Mouse (Mus musculus) neural tube, embryonic 13.5 days (tissue): ENCODE data around the gene Tfpt. TPM values are rescaled to one million over a fixed set of nuclear protein-coding genes. Genes with fewer than 3 reads are reported as not detected.
"Not testable (repeated sequence)": the region's sequence is repeated elsewhere in the genome, so short reads cannot be mapped to it uniquely, and the experiment has no call there.

Experiments used
- ATAC-seq: fragments of 200-750 bp; cut with Nextera tagmentation; 2 replicates; pipeline ENCODE4 v1.8.0; 2017; ENCODE audit warnings: low read depth, mild to moderate bottlenecking, moderate TSS enrichment, moderate library complexity
- H3K27ac ChIP-seq: fragments of 300-500 bp; sonication (generic); replicated peaks from 2 replicates; pipeline ENCODE4 v1.5.1; 2015; ENCODE audit warnings: moderate library complexity, mild to moderate bottlenecking, inconsistent platforms
- H3K27me3 ChIP-seq: fragments of 300-500 bp; sonication (generic); 2 replicates; pipeline ENCODE4 v1.6.1; 2015; ENCODE audit warnings: mild to moderate bottlenecking, inconsistent platforms
- H3K36me3 ChIP-seq: fragments of 300-500 bp; sonication (generic); 2 replicates; pipeline ENCODE4 v1.6.1; 2015; ENCODE audit warnings: mild to moderate bottlenecking, inconsistent platforms
- H3K4me1 ChIP-seq: fragments of 300-500 bp; sonication (generic); replicated peaks from 2 replicates; pipeline ENCODE4 v1.6.1; 2015; ENCODE audit warnings: inconsistent platforms
- H3K4me2 ChIP-seq: fragments of 300-500 bp; sonication (generic); 2 replicates; pipeline ENCODE4 v1.6.1; 2015; ENCODE audit warnings: inconsistent platforms, mild to moderate bottlenecking, moderate library complexity
- H3K4me3 ChIP-seq: fragments of 300-500 bp; sonication (generic); 2 replicates; pipeline ENCODE4 v1.5.1; 2015; ENCODE audit warnings: mild to moderate bottlenecking, inconsistent platforms
- H3K9ac ChIP-seq: fragments of 300-500 bp; sonication (generic); 2 replicates; pipeline ENCODE4 v1.6.1; 2015; ENCODE audit warnings: moderate library complexity, mild to moderate bottlenecking, inconsistent platforms
- H3K9me3 ChIP-seq: fragments of 300-500 bp; sonication (generic); 2 replicates; pipeline ENCODE4 v1.6.1; 2016; ENCODE audit warnings: inconsistent platforms
- WGBS: fragments of 180-500 bp; shearing (Covaris S2); methylation state at CpG from one replicate; pipeline ENCODE4 v1.1.7; 2015; 5-methylcytosine and 5-hydroxymethylcytosine counted together
- polyA plus RNA-seq: library from polyadenylated mRNA; unstranded; fragments of >200 nt; fragmentation: Nextera tagmentation; extraction: Ambion mirVana; gene quantifications from 2 replicates; pipeline ENCODE4 v1.2.1, GENCODE M21; 2015

Tfpt gene
- polyA plus RNA-seq, 1 experiment from 2014 or later, result 34.4 TPM

DNA sequence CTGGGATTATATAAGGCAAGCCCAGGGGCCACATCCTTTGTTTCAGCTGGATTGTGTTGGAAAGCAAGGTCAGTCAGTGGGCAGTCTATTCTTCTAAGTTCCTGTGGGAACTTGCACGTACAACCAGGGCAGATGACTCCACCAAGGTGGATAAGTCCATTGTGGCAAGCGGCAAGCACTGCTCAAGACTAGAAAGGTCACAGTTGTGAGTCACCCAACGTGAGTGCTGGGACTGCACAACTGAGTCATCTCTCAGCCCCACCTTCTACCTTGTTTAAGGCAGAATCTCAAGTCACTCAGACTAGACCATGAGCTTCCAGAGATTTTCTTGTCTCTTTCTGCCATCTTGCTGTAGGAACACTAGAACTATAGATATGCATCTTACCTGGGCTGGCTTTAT is 39.2 kb downstream of the Tfpt start:
- Histone ChIP-seq H3K27me3 (no peaks in the 10 kb centered on the region), H3K4me1 (no peaks in the 10 kb centered on the region), H3K9me3 (no peaks in the 10 kb centered on the region), H3K9ac (no peak overlapping the region), H3K4me2 (no peak overlapping the region), H3K36me3 (no peaks in the 10 kb centered on the region), H3K27ac (no peak overlapping the region), H3K4me3 (no peak overlapping the region)
- no peak for ATAC-seq
- 81% methylated on average over 3 of the region's 3 CpGs for WGBS

DNA sequence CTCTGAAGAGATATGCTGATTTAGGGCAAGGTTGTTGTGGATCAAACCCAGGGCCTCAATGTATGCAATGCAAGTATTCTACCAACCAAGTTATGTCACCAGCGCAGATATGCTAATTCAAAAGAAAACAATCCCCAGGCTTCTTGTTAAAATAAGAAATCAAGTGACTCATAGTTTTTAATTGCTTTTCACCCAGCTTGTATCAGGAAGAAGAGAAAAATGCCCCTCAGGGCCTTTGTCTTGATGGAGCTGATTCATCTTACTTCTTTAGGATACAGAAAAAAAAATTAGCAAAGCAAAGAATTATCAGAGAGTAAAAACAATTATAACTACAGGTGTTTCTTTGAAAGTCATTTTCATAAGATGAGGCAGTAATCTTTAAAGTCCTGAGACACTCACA is 42.4 kb downstream of the Tfpt start:
- ATAC-seq, result no peak
- Histone ChIP-seq H3K9me3 (no peaks in the 10 kb centered on the region), H3K4me1 (no peaks in the 10 kb centered on the region), H3K27me3 (no peaks in the 10 kb centered on the region), H3K36me3 (no peaks in the 10 kb centered on the region), H3K4me3 (no peak overlapping the region), H3K4me2 (no peak overlapping the region), H3K9ac (no peak overlapping the region), H3K27ac (no peak overlapping the region)
- 80% methylated on average over 1 of the region's 1 CpGs for WGBS

GRCm38 (mm10) chr7:3586255-3586654 is 43.5 kb downstream of the Tfpt start:
- no peaks in the 10 kb centered on the region for H3K27me3 ChIP-seq
- H3K4me1 ChIP-seq, result no peaks in the 10 kb centered on the region
- no peaks in the 10 kb centered on the region for H3K9me3 ChIP-seq
- H3K36me3 ChIP-seq, result no peaks in the 10 kb centered on the region
- no peak overlapping the region for H3K4me2 ChIP-seq
- no peak for ATAC-seq
- H3K9ac ChIP-seq, result no peak overlapping the region
- H3K4me3 ChIP-seq, result no peak overlapping the region
- WGBS, result 4% methylated on average over 5 of the region's 5 CpGs
- H3K27ac ChIP-seq, result no peak overlapping the region

DNA sequence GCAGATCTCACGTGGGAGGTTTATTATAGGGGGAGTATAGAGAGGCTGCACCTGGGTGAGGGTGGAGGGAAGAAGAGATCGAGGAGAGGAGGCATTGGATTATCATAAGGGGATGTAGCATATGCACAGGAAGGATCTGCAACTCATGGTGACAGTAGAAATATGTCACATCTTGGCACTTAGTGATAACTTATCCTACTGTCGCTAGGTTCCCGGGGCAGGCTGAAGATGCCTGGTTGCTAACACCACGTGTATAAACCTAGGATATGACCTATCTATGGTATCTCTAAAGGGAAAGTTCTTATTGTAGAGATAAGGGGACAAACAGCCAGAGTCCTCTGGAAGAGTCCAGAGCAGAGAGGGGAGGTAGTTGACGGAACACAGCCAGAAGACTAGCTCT is 44.0 kb downstream of the Tfpt start:
- no peak overlapping the region for H3K4me2 ChIP-seq
- no peak for ATAC-seq
- 19% methylated on average over 6 of the region's 6 CpGs for WGBS
- H3K27me3 ChIP-seq, result no peaks in the 10 kb centered on the region
- no peaks in the 10 kb centered on the region for H3K36me3 ChIP-seq
- no peak overlapping the region for H3K27ac ChIP-seq
- no peak overlapping the region for H3K9ac ChIP-seq
- H3K4me1 ChIP-seq, result no peaks in the 10 kb centered on the region
- no peak overlapping the region for H3K4me3 ChIP-seq
- H3K9me3 ChIP-seq, result no peaks in the 10 kb centered on the region

DNA sequence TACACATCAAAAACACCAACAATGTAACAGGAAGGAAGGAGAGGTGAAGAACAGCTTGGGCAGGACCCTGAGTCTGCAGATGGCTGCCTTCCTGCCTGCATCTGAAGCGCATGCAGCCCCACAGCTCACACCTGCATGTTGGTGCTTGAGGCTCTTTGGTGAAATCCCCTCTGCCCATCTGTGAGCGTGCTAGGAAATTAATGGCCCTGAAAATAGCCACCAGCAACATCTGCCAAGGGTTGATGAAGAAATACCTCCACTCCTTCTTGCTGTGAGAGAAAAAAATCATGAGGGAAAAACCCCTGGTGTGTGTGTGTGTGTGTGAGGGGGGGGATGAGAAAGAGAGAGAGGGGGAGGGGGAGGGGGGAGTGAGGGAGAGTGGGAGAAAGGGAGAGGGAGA is 49.7 kb downstream of the Tfpt start:
- 46% methylated on average over 2 of the region's 2 CpGs for WGBS
- Histone ChIP-seq H3K27me3 (no peaks in the 10 kb centered on the region), H3K4me3 (no peak overlapping the region), H3K9ac (no peak overlapping the region), H3K4me2 (no peak overlapping the region), H3K4me1 (no peaks in the 10 kb centered on the region), H3K9me3 (no peaks in the 10 kb centered on the region), H3K36me3 (no peaks in the 10 kb centered on the region), H3K27ac (no peak overlapping the region)
- ATAC-seq, result no peak

GRCm38 (mm10) chr7:3578952-3579546 is 50.7 kb downstream of the Tfpt start:
- no peak for ATAC-seq
- no peaks in the 10 kb centered on the region for H3K27me3 ChIP-seq
- no peak overlapping the region for H3K4me2 ChIP-seq
- no peak overlapping the region for H3K9ac ChIP-seq
- 50% methylated on average over 6 of the region's 6 CpGs for WGBS
- no peaks in the 10 kb centered on the region for H3K9me3 ChIP-seq
- no peaks in the 10 kb centered on the region for H3K4me1 ChIP-seq
- no peak overlapping the region for H3K4me3 ChIP-seq
- H3K27ac ChIP-seq, result no peak overlapping the region
- H3K36me3 ChIP-seq, result no peaks in the 10 kb centered on the region

- WGBS, result 83% methylated on average over 2 of the region's 2 CpGs
- no peak for ATAC-seq
- H3K27me3 ChIP-seq, result no peaks in the 10 kb centered on the region
- H3K4me2 ChIP-seq, result no peak overlapping the region
- H3K4me1 ChIP-seq, result no peaks in the 10 kb centered on the region
- H3K9me3 ChIP-seq, result no peaks in the 10 kb centered on the region
- H3K27ac ChIP-seq, result no peak overlapping the region
- H3K9ac ChIP-seq, result no peak overlapping the region
- H3K36me3 ChIP-seq, result no peaks in the 10 kb centered on the region
- no peak overlapping the region for H3K4me3 ChIP-seq
Observed at GRCm38 (mm10) chr7:3578196-3578595, 51.5 kb downstream of the Tfpt start.

DNA sequence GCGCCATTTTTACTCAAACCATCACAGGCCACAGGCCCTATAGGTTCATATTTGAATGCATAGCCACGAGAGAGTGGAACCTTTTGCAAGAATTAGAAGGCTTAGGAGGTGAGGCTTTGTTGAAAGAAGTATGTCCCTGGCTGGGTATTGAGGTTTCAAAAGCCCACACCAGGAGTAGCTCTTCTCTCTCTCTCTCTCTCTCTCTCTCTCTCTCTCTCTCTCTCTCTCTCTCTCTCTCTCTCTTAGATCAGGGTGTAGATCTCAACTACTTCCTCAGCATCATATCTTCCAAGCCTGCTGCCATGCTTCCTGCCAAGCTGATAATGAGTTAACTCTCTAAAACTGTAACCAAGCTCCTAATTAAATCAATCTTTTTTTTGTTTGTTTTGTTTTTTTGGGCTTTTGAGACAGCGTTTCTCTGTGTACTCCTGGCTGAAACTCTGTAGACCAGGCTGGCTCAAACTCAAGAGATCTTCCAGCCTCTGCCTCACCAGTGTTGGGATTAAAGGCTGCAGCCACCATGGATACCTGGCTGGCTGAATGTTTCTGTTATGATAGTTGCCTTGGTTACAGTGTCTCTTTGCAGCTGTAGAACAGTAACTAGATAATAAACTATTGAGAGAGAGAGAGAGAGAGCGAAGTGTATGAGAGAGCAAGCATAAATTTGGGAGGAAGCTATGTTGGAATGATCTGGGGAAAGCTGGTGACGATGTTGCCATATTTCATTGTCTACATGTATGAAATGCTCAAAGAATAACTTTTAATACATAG is 53.2 kb downstream of the Tfpt start:
- H3K4me1 ChIP-seq, result no peaks in the 10 kb centered on the region

DNA sequence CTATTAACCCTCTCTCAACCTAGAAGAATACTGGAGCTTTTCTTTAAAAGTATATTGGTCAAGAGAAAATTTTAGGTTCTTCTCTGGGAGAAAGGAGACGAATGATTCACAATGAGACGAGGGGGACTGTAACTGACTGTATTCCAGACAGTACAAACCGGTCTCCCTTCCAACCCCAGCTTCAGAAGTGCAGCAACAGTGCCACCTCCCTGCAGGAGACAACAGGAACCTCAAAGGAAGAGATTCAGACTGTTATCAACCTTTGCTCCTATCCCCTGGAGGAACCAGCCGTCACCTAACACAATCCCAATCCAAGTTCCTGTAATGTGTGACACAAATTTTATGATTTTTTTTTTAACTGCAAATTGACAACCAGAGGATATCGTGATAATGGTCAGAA is 55.5 kb downstream of the Tfpt start:
- Histone ChIP-seq H3K9ac (no peak overlapping the region), H3K36me3 (no peaks in the 10 kb centered on the region), H3K27me3 (no peaks in the 10 kb centered on the region), H3K9me3 (no peaks in the 10 kb centered on the region), H3K4me1 (no peaks in the 10 kb centered on the region), H3K4me3 (no peak overlapping the region), H3K4me2 (no peak overlapping the region), H3K27ac (no peak overlapping the region)
- ATAC-seq, result no peak
- 70% methylated on average over 5 of the region's 5 CpGs for WGBS

More for the DNA sequence above, 53.2 kb downstream of the Tfpt start:
- no peak overlapping the region for H3K9ac ChIP-seq
- no peaks in the 10 kb centered on the region for H3K27me3 ChIP-seq
- H3K4me3 ChIP-seq, result no peak overlapping the region
- H3K36me3 ChIP-seq, result no peaks in the 10 kb centered on the region
- no peak for ATAC-seq
- no peak overlapping the region for H3K27ac ChIP-seq
- no peak overlapping the region for H3K4me2 ChIP-seq
- no peaks in the 10 kb centered on the region for H3K9me3 ChIP-seq
- 82% methylated on average over 5 of the region's 5 CpGs for WGBS

GRCm38 (mm10) chr7:3571847-3572246 is 57.9 kb downstream of the Tfpt start:
- ATAC-seq, result no peak
- Histone ChIP-seq H3K27ac (no peak overlapping the region), H3K27me3 (no peaks in the 10 kb centered on the region), H3K4me1 (no peaks in the 10 kb centered on the region), H3K9ac (no peak overlapping the region), H3K9me3 (no peaks in the 10 kb centered on the region), H3K4me3 (no peak overlapping the region), H3K4me2 (no peak overlapping the region), H3K36me3 (no peaks in the 10 kb centered on the region)
- whole genome bisulfite sequencing, result 73% methylated on average over 1 of the region's 1 CpGs

GRCm38 (mm10) chr7:3570580-3570979 is 59.1 kb downstream of the Tfpt start:
- H3K4me2 ChIP-seq, H3K9me3 ChIP-seq, H3K36me3 ChIP-seq, H3K27me3 ChIP-seq, H3K27ac ChIP-seq, H3K4me1 ChIP-seq, H3K9ac ChIP-seq, H3K4me3 ChIP-seq, ATAC-seq: not testable (repeated sequence)
- 97% methylated on average over 3 of the region's 3 CpGs for WGBS
